15 mouse cellular contexts compared by ENCODE assay signal in genomic region chr5:66363274-66364261, GRCm38 (mm10).
DNase-seq lines count a peak whose midpoint lies in the region; ATAC-seq lines count a peak whose summit lies in the region.
"Had no signal": no experiment of that assay in that cellular context is flagged by ENCODE, and none has a peak within 500 bp of the region (broad histone marks: within the 10 kb centered on the region; RNA-seq: fewer than 3 reads in every experiment).

No protein-coding gene starts in this region.

- no peak overlapping the region for H3K4me3 ChIP-seq in hindbrain, embryonic 10.5 days
- no peak overlapping the region for H3K4me3 ChIP-seq in hindbrain, embryonic 14.5 days (replicated peaks; ENCODE audit: low read length)
- no peak overlapping the region for H3K4me3 ChIP-seq in lung, embryonic 16.5 days (ENCODE audit: low read length)
- H3K4me3 ChIP-seq in embryonic facial prominence, embryonic 11.5 days (ENCODE audit: low read depth, low read length) = no peak overlapping the region
- H3K4me3 ChIP-seq: limb, embryonic 13.5 days; midbrain, embryonic 13.5 days had no signal

- no peak for ATAC-seq in hindbrain, embryonic 14.5 days (ENCODE audit: low FRiP score)
- ATAC-seq in lung, embryonic 16.5 days (ENCODE audit: low read depth) = peak; percentile 54; the same call in 1 of the 2 replicates
- peak; percentile 35; the same call in 1 of the 2 replicates for ATAC-seq in embryonic facial prominence, embryonic 11.5 days (replicated peaks; ENCODE audit: insufficient number of reproducible peaks, low FRiP score, low TSS enrichment, low read depth)
- ATAC-seq: forebrain, embryonic 14.5 days; midbrain, embryonic 13.5 days had no signal

- peak overlapping the region; percentile 16; the same call in 1 of the 2 replicates for H3K27ac ChIP-seq in hindbrain, embryonic 10.5 days
- no peak overlapping the region for H3K27ac ChIP-seq in hindbrain, embryonic 14.5 days
- H3K27ac ChIP-seq in lung, embryonic 16.5 days (ENCODE audit: low read length) = no peak overlapping the region
- H3K27ac ChIP-seq in embryonic facial prominence, embryonic 11.5 days (replicated peaks; ENCODE audit: low read depth, low read length) = no peak overlapping the region; the same call in 1 of the 2 replicates
- H3K27ac ChIP-seq: limb, embryonic 13.5 days; midbrain, embryonic 13.5 days had no signal

- DNase-seq in hindbrain, embryonic 10.5 days (ENCODE audit: low spot score) = no peak
- DNase-seq in hindbrain, embryonic 14.5 days (ENCODE audit: low spot score) = no peak
- no peak for DNase-seq in lung, adult 18-20 months
- no peak for DNase-seq in embryonic facial prominence, embryonic 11.5 days (ENCODE audit: low spot score)
- peak; percentile 4 for DNase-seq in splenic B cell, adult 2 months (ENCODE audit: low read depth, low spot score)
- no peak for DNase-seq in thymus, postnatal 0 days (ENCODE audit: low spot score)
- DNase-seq: cerebellum, adult 11 months; cerebellum, postnatal 36 days; heart, adult 18-20 months; kidney, postnatal 10 days; lung, adult 2 months had no signal

- H3K4me2 ChIP-seq in hindbrain, embryonic 14.5 days (replicated peaks) = no peak overlapping the region
- no peak overlapping the region for H3K4me2 ChIP-seq in lung, embryonic 16.5 days (ENCODE audit: low read depth, low read length)
- H3K4me2 ChIP-seq in embryonic facial prominence, embryonic 11.5 days (ENCODE audit: low read depth, low read length) = no peak overlapping the region
- H3K4me2 ChIP-seq: limb, embryonic 13.5 days; midbrain, embryonic 13.5 days had no signal

- peaks cover 37% of the 10 kb centered on the region for H3K4me1 ChIP-seq in hindbrain, embryonic 10.5 days (replicated peaks)
- peaks cover 42% of the 10 kb centered on the region for H3K4me1 ChIP-seq in hindbrain, embryonic 14.5 days (replicated peaks; ENCODE audit: control insufficient read depth, insufficient read depth, low read length)
- H3K4me1 ChIP-seq in lung, embryonic 16.5 days (replicated peaks; ENCODE audit: control insufficient read depth, insufficient read depth, low read length) = peaks cover 4% of the 10 kb centered on the region; the same call in 1 of the 2 replicates
- H3K4me1 ChIP-seq in embryonic facial prominence, embryonic 11.5 days (ENCODE audit: control insufficient read depth, insufficient read depth, low read length) = peaks cover 2% of the 10 kb centered on the region

- H3K9ac ChIP-seq in hindbrain, embryonic 14.5 days = no peak overlapping the region
- no peak overlapping the region for H3K9ac ChIP-seq in lung, embryonic 16.5 days (ENCODE audit: low read length)
- no peak overlapping the region; the same call in 1 of the 2 replicates for H3K9ac ChIP-seq in embryonic facial prominence, embryonic 11.5 days (replicated peaks; ENCODE audit: low read length)
- H3K9ac ChIP-seq: limb, embryonic 13.5 days; midbrain, embryonic 13.5 days had no signal

- no peaks in the 10 kb centered on the region for H3K27me3 ChIP-seq in hindbrain, embryonic 10.5 days (ENCODE audit: insufficient read depth, poor library complexity, severe bottlenecking)
- H3K27me3 ChIP-seq in hindbrain, embryonic 14.5 days (ENCODE audit: control insufficient read depth, insufficient read depth, low read length) = no peaks in the 10 kb centered on the region
- no peaks in the 10 kb centered on the region for H3K27me3 ChIP-seq in lung, embryonic 16.5 days (ENCODE audit: control insufficient read depth, insufficient read depth, low read depth, low read length)
- H3K27me3 ChIP-seq in embryonic facial prominence, embryonic 11.5 days (ENCODE audit: control insufficient read depth, insufficient read depth, low read length) = no peaks in the 10 kb centered on the region
- H3K27me3 ChIP-seq in splenic B cell, adult 2 months (ENCODE audit: control insufficient read depth, insufficient read depth, low read length, poor library complexity, severe bottlenecking) = no peaks in the 10 kb centered on the region
- H3K27me3 ChIP-seq: limb, embryonic 13.5 days; midbrain, embryonic 13.5 days had no signal

- peaks cover 4% of the 10 kb centered on the region; the same call in 1 of the 2 replicates for H3K36me3 ChIP-seq in hindbrain, embryonic 10.5 days
- peaks cover 21% of the 10 kb centered on the region for H3K36me3 ChIP-seq in hindbrain, embryonic 14.5 days (replicated peaks; ENCODE audit: control insufficient read depth, insufficient read depth)
- no peaks in the 10 kb centered on the region; the same call in 1 of the 2 replicates for H3K36me3 ChIP-seq in lung, embryonic 16.5 days (ENCODE audit: control insufficient read depth, insufficient read depth, low read length)
- H3K36me3 ChIP-seq in embryonic facial prominence, embryonic 11.5 days (replicated peaks; ENCODE audit: control insufficient read depth, insufficient read depth, low read depth, low read length) = no peaks in the 10 kb centered on the region
- no peaks in the 10 kb centered on the region for H3K36me3 ChIP-seq in splenic B cell, adult 2 months (ENCODE audit: control insufficient read depth, insufficient read depth, low read length, poor library complexity, severe bottlenecking)

- WGBS in hindbrain, embryonic 10.5 days = 71% methylated on average over 18 of the region's 18 CpGs
- WGBS in hindbrain, embryonic 14.5 days = 56% methylated on average over 18 of the region's 18 CpGs
- WGBS in lung, embryonic 16.5 days = 41% methylated on average over 18 of the region's 18 CpGs
- WGBS in embryonic facial prominence, embryonic 11.5 days = 59% methylated on average over 18 of the region's 18 CpGs

- H3K9me3 ChIP-seq in hindbrain, embryonic 10.5 days = no peaks in the 10 kb centered on the region
- no peaks in the 10 kb centered on the region for H3K9me3 ChIP-seq in hindbrain, embryonic 14.5 days (ENCODE audit: control insufficient read depth, low read length)
- H3K9me3 ChIP-seq in lung, embryonic 16.5 days (ENCODE audit: control insufficient read depth, low read length) = no peaks in the 10 kb centered on the region
- H3K9me3 ChIP-seq in embryonic facial prominence, embryonic 11.5 days (replicated peaks; ENCODE audit: control insufficient read depth, low read length) = no peaks in the 10 kb centered on the region
- H3K9me3 ChIP-seq: limb, embryonic 13.5 days; midbrain, embryonic 13.5 days had no signal
